Mouse (Mus musculus) forebrain, embryonic 12.5 days (tissue): ENCODE results near the gene Ror1. TPM values are rescaled to one million over a fixed set of nuclear protein-coding genes. Genes with fewer than 3 reads are reported as not detected.

ENCODE experiments used
- ATAC-seq: fragments of 200-750 bp; cut with Nextera tagmentation; 2 replicates; pipeline ENCODE4 v1.8.0; 2017; ENCODE audit warnings: moderate TSS enrichment; ENCODE audit not compliant: low FRiP score
- H3K27ac ChIP-seq: fragments of 300-500 bp; sonication (generic); 2 replicates; pipeline ENCODE4 v1.5.1; 2016; ENCODE audit warnings: mild to moderate bottlenecking
- H3K27me3 ChIP-seq: fragments of 300-500 bp; sonication (generic); 2 replicates; pipeline ENCODE4 v1.6.1; 2016; ENCODE audit warnings: mild to moderate bottlenecking
- H3K36me3 ChIP-seq: fragments of 300-500 bp; sonication (generic); replicated peaks from 2 replicates; pipeline ENCODE4 v1.6.1; 2016; ENCODE audit warnings: mild to moderate bottlenecking
- H3K4me1 ChIP-seq: fragments of 300-500 bp; sonication (generic); 2 replicates; pipeline ENCODE4 v1.6.1; 2016
- H3K4me2 ChIP-seq: fragments of 300-500 bp; sonication (generic); 2 replicates; pipeline ENCODE4 v1.6.1; 2016; ENCODE audit warnings: mild to moderate bottlenecking, moderate library complexity
- H3K4me3 ChIP-seq: fragments of 300-500 bp; sonication (generic); replicated peaks from 2 replicates; pipeline ENCODE4 v1.5.1; 2016; ENCODE audit warnings: mild to moderate bottlenecking
- H3K9ac ChIP-seq: fragments of 300-500 bp; sonication (generic); 2 replicates; pipeline ENCODE4 v1.6.1; 2016; ENCODE audit warnings: mild to moderate bottlenecking
- H3K9me3 ChIP-seq: fragments of 300-500 bp; sonication (generic); 2 replicates; pipeline ENCODE4 v1.6.1; 2016
- WGBS: fragments of 180-500 bp; shearing (Covaris S2); methylation state at CpG from one replicate; pipeline ENCODE4 v1.1.7; 2016; 5-methylcytosine and 5-hydroxymethylcytosine counted together
- polyA plus RNA-seq: library from polyadenylated mRNA; unstranded; fragments of >200 nt; fragmentation: Nextera tagmentation; extraction: Ambion mirVana; gene quantifications from 2 replicates; pipeline ENCODE4 v1.2.1, GENCODE M21; 2016

Ror1 gene
- polyA plus RNA-seq, 1 experiment from 2014 or later = 4.6 TPM

DNA sequence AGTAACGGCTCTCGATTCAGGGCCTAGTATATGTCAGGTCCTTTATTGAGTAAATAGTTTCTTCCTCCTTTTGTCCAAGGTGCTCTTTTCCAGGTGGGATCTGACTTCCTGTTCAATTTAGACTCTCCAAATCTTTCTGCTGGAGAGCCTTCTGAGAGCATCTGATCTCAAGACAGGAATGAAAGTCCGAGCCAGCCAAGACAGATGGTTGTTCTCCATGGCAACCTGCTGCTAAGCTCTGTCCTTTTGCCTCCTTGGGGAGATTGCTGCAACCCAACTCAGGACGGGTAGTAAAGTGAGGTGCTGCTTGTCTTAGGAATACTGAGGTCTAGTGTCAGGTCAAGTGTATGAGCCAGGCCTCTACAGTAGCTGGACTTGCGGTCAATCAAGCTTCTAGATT, 25.0 kb downstream of the Ror1 start:
- H3K36me3 ChIP-seq = no peaks in the 10 kb centered on the region
- WGBS = 92% methylated on average over 5 of the region's 5 CpGs
- ATAC-seq = no peak
- H3K4me1 ChIP-seq = no peaks in the 10 kb centered on the region
- no peaks in the 10 kb centered on the region for H3K9me3 ChIP-seq
- no peak overlapping the region for H3K4me3 ChIP-seq
- no peak overlapping the region for H3K4me2 ChIP-seq
- H3K9ac ChIP-seq = no peak overlapping the region
- H3K27ac ChIP-seq = no peak overlapping the region
- H3K27me3 ChIP-seq = no peaks in the 10 kb centered on the region

DNA sequence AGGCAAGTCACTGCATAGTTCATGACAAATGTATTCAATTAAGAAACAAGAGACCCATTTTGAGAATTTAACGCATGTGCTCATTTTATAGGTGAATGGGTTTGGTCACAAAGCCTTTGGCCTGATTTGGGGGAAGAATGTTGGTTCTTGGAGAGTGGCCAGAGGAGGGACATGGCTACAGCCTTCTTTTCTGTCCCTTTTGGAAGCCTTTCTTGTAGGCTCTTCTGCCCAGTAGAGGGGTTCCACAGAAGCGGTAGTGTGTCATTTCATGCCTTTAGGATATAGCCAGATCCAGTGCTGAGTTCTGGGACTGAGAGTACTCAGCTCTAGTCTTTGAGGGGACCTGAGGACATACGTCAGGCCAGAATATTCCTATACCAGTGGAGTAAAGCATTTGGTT, 26.8 kb downstream of the Ror1 start:
- Histone ChIP-seq H3K27me3 (no peaks in the 10 kb centered on the region), H3K4me2 (no peak overlapping the region), H3K9ac (no peak overlapping the region), H3K9me3 (no peaks in the 10 kb centered on the region), H3K4me3 (no peak overlapping the region), H3K4me1 (no peaks in the 10 kb centered on the region), H3K36me3 (no peaks in the 10 kb centered on the region), H3K27ac (no peak overlapping the region)
- WGBS = 91% methylated on average over 3 of the region's 3 CpGs
- ATAC-seq = no peak

DNA sequence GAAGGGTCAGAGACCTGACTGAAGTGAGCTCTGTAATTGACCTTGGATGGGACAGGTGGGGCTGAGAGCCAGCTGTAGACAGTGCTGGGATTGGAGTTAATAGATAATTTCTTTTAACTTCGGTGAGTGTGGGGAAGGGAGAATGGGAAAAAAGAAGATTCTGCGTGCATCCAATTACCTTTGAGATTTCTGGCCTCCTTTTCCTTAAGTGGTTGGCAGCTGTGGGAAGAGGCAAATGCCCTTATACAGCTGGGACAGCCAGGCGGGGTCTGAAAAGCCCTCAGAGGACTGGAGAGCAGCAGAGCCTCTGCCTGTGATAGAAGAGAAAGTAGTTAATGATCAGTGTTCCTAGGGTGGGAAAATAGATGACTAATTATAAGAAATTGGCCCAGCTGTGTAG, 27.9 kb downstream of the Ror1 start:
- H3K9me3 ChIP-seq = no peaks in the 10 kb centered on the region
- no peak overlapping the region for H3K4me2 ChIP-seq
- H3K4me3 ChIP-seq = no peak overlapping the region
- H3K9ac ChIP-seq = no peak overlapping the region
- WGBS = 71% methylated on average over 3 of the region's 3 CpGs
- H3K27me3 ChIP-seq = no peaks in the 10 kb centered on the region
- H3K4me1 ChIP-seq = no peaks in the 10 kb centered on the region
- no peak for ATAC-seq
- no peaks in the 10 kb centered on the region for H3K36me3 ChIP-seq
- no peak overlapping the region for H3K27ac ChIP-seq

DNA sequence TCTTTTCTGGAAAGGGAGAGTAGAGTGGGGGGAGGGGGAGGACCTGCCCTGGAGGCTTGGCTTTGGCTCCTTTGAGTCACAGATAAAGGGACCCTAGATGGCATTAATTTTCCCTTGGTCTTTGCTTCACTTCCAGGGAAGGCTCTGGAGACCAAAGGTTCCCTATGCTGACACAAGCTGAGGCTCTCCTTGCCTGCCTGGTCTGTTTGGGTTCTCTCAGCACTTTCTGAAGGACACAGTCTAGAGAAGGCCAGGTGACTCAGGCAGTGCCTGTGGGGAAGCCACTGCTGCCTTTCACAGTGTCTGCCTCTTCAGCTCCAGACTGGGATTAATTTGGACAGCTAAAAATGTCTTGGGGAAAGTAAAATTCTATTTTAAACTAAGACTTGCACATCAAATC, 28.5 kb downstream of the Ror1 start:
- H3K4me1 ChIP-seq = no peaks in the 10 kb centered on the region
- no peak overlapping the region for H3K27ac ChIP-seq
- no peak for ATAC-seq

DNA sequence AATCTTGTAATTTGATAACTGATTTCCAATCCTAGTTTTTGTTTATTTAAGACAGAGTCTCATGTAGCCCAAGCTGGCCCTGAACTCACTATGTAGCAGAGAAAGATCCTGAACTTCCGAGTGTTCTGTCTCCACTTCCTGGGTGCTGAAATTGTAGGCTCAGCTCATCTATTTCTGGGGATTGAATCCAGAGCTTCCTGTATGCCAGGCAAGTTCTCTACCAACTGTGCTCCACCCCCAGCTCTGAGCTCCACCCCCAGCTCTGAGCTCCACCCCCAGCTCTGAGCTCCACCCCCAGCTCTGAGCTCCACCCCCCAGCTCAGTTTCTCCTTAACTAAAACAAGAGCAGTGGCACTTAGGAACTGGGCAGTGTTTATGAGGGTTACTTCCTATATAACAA, 29.3 kb downstream of the Ror1 start:
- Histone ChIP-seq H3K27ac (no peak overlapping the region), H3K4me3 (no peak overlapping the region), H3K36me3 (no peaks in the 10 kb centered on the region), H3K9me3 (no peaks in the 10 kb centered on the region), H3K4me2 (no peak overlapping the region), H3K27me3 (no peaks in the 10 kb centered on the region), H3K4me1 (no peaks in the 10 kb centered on the region), H3K9ac (no peak overlapping the region)
- ATAC-seq = no peak
- WGBS = 93% methylated on average over 1 of the region's 1 CpGs

More for the DNA sequence above, 28.5 kb downstream of the Ror1 start:
- Histone ChIP-seq H3K4me3 (no peak overlapping the region), H3K27me3 (no peaks in the 10 kb centered on the region), H3K36me3 (no peaks in the 10 kb centered on the region), H3K4me2 (no peak overlapping the region), H3K9me3 (no peaks in the 10 kb centered on the region), H3K9ac (no peak overlapping the region)

DNA sequence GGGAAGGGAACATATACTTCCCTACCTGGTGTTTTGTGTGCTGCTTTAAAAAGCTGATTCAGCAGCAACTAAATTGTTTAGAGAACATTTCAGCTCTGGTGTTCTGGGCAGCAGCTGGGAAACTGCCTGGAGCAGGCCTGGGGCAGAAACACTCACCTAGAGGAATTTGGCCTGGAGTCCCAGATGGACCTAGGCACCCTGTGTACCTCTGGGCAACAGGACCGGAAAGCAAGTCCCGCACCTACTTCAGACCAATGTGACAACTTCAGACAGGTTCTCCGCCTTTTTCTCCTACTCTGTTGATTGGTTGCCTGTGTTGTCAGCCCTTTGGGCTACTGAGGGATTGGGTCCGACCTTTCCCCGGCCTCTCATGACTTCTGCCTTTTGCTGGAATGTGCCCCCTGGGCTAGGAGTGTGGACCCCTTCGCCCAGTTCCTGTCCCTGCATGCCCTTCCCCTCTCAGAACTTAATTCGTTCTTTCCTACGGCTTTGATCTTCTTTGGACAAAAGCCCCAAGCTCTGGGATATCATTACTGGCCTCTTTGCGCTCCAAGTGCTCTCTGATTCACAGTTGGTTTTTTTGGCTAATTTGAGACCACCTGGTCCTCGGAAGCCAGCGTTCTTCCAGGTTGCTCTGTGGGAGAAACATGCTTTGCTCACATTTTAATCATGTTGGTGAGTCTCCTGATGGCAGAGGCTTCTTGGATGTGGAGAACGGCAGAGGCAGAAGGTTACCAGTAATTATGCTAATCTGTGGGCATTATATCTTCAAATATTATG, 31.1 kb downstream of the Ror1 start:
- H3K4me1 ChIP-seq = no peaks in the 10 kb centered on the region
- no peak overlapping the region for H3K4me3 ChIP-seq
- H3K36me3 ChIP-seq = no peaks in the 10 kb centered on the region
- H3K9ac ChIP-seq = no peak overlapping the region
- WGBS = 43% methylated on average over 12 of the region's 12 CpGs
- no peak overlapping the region for H3K4me2 ChIP-seq
- H3K27me3 ChIP-seq = 0 out of 2 replicates have a peak, but pooled peaks cover 3% of the 10 kb centered on the region
- no peak for ATAC-seq
- no peaks in the 10 kb centered on the region for H3K9me3 ChIP-seq
- H3K27ac ChIP-seq = no peak overlapping the region

DNA sequence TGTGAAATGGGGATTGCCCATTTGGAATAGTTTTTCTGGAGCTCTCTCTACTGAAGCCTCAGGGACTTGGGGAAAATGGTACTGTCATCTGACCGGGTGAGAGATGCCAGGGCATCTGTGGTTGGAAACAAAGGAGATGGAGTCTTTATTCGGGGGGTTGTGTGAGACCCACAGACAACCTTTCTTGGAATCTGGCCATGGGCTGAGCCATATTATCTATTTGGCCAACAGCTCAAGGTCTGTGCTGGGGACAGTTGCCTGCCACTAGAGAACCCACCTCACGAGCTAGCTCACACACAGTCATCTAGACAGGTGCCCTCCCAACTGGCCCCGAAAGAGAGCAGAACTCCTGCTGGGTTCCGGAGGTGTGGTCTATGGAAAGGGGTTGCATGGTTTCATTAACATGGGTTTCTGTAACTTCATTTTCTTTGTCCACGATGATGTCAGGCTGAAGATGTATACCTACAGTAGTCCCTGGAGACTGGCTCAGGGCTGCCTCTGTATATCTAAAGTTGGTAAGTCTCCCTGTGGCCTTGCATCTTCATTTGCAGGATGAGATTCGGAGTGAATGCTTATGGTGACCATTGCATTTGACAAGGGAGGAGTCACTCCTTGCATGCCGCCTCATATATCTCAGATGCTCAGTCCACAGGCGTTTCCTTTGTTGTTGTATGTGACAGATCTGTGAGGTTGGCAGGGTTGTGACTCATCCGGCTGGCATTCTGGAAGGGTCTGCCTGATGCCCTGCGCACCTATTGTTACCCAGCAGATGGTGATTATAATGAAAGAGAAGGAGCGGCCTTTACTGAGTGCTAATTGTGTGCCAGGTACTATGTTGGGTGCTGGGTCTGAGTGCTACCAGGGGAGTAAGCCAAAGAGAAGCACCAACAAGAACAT, 32.7 kb downstream of the Ror1 start:
- H3K9me3 ChIP-seq = no peaks in the 10 kb centered on the region
- H3K27ac ChIP-seq = no peak overlapping the region
- ATAC-seq = no peak
- 91% methylated on average over 12 of the region's 12 CpGs for WGBS
- H3K4me2 ChIP-seq = no peak overlapping the region
- H3K4me1 ChIP-seq = no peaks in the 10 kb centered on the region
- H3K9ac ChIP-seq = no peak overlapping the region
- 0 out of 2 replicates have a peak, but pooled peaks cover 3% of the 10 kb centered on the region for H3K27me3 ChIP-seq
- H3K36me3 ChIP-seq = no peaks in the 10 kb centered on the region
- no peak overlapping the region for H3K4me3 ChIP-seq

DNA sequence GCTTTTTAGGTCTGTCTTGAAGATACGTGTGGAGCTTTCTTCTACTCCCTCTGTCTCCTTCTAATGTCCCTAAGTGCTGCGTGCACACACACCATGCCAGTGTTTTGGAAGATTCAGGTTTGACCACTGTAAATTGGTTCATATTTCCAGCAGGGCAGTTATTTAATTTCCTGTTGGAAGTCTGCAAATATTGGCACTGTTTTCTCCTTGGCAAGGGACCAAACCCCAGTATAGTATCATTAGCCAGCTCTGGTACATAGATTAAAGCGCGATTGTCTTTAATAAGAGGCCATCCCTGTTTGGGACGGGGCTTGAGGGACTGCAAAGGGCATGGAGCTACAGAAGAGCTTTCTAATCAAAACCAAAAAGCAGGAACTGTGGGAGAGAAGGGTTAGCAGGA, 33.6 kb downstream of the Ror1 start:
- H3K4me2 ChIP-seq = no peak overlapping the region
- H3K9me3 ChIP-seq = no peaks in the 10 kb centered on the region
- 78% methylated on average over 5 of the region's 5 CpGs for WGBS
- no peaks in the 10 kb centered on the region for H3K4me1 ChIP-seq
- H3K36me3 ChIP-seq = no peaks in the 10 kb centered on the region
- H3K27me3 ChIP-seq = 0 out of 2 replicates have a peak, but pooled peaks cover 3% of the 10 kb centered on the region
- no peak overlapping the region for H3K27ac ChIP-seq
- ATAC-seq = no peak
- H3K9ac ChIP-seq = no peak overlapping the region
- H3K4me3 ChIP-seq = no peak overlapping the region

DNA sequence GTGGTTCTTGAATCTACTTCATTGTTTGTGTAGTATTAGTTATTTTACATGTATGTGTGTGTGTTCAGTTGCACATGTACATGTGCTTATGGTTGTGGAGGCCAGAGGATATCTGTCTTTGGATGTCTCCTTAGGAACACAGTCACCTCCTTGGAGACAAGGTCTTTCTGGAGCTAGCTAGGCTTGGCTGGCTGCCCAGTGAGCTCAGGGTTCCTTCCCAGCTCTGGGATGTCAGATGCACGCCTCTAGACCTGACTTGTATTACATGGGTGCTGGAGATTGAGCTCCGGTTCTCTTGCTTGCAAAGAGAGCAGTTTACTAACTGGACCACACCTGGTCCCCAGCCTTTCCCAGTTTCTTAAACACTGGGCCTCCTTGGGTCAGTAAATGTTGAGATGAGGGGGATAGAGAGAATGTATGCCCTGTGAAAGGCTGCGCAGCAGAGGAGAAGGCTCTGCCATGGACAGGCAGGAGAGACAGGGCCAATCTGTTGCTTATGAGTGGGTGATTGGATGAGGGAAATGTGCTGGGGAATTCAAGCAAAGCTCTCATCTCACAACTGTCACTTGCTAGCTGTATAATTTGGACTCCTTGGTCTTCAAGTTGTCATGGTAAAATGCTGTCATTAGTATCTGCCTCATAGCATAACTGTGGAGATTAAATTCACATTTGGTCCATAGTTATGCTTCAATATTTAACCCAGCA, 35.3 kb downstream of the Ror1 start:
- 0 out of 2 replicates have a peak, but pooled peaks cover 3% of the 10 kb centered on the region for H3K27me3 ChIP-seq
- WGBS = 83% methylated on average over 3 of the region's 3 CpGs
- no peaks in the 10 kb centered on the region for H3K36me3 ChIP-seq
- no peak overlapping the region for H3K27ac ChIP-seq
- H3K9me3 ChIP-seq = no peaks in the 10 kb centered on the region
- no peaks in the 10 kb centered on the region for H3K4me1 ChIP-seq
- H3K4me2 ChIP-seq = no peak overlapping the region
- H3K9ac ChIP-seq = no peak overlapping the region
- H3K4me3 ChIP-seq = no peak overlapping the region
- no peak for ATAC-seq

DNA sequence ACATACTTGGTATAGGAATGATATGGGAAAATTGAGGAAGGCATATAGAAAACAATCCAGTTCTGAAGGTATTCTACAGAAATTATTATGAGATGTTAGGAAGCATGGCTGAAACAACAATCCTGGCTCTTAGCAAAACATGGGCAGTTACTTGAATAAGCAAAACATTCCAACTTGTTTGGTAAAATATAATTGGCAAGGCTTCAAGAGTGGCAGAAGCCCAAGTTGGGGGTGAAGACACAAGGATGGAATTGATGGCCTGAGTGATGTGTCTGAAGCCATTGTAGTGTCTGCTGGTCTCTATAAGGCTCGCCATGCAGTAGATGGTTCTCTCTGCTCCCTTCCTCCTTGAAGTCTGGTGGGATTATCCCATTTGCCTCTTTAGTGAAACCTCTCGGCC, 35.9 kb downstream of the Ror1 start:
- H3K36me3 ChIP-seq = no peaks in the 10 kb centered on the region
- H3K9ac ChIP-seq = no peak overlapping the region
- no peak overlapping the region for H3K4me3 ChIP-seq
- H3K4me1 ChIP-seq = no peaks in the 10 kb centered on the region
- ATAC-seq = no peak
- H3K4me2 ChIP-seq = no peak overlapping the region
- 0 out of 2 replicates have a peak, but pooled peaks cover 3% of the 10 kb centered on the region for H3K27me3 ChIP-seq
- WGBS = 91% methylated on average over 2 of the region's 2 CpGs
- H3K9me3 ChIP-seq = no peaks in the 10 kb centered on the region
- no peak overlapping the region for H3K27ac ChIP-seq

DNA sequence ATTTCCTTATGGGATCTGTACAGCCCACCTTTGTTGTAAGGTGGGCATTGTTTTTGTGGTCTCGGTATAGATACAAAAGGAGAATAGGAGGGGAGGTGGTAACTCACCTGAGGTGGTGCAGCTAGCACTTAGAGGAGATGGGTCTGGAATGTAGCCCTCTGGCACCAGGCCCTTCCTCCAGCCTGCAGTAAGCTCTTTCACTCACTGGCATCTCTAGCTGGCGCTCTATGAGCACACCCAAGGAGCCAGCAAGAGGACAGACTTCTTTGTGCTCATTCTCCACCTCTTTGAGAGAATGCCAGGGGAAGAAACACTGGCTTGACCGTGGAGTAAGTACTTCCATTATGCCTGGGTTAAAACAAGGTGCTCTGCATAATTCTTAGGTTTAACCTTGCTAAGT, 36.7 kb downstream of the Ror1 start:
- H3K27ac ChIP-seq = no peak overlapping the region
- 82% methylated on average over 3 of the region's 3 CpGs for WGBS
- H3K27me3 ChIP-seq = 0 out of 2 replicates have a peak, but pooled peaks cover 3% of the 10 kb centered on the region
- H3K4me1 ChIP-seq = no peaks in the 10 kb centered on the region
- H3K36me3 ChIP-seq = no peaks in the 10 kb centered on the region
- no peak overlapping the region for H3K9ac ChIP-seq
- no peaks in the 10 kb centered on the region for H3K9me3 ChIP-seq
- ATAC-seq = no peak
- no peak overlapping the region for H3K4me3 ChIP-seq
- no peak overlapping the region for H3K4me2 ChIP-seq

DNA sequence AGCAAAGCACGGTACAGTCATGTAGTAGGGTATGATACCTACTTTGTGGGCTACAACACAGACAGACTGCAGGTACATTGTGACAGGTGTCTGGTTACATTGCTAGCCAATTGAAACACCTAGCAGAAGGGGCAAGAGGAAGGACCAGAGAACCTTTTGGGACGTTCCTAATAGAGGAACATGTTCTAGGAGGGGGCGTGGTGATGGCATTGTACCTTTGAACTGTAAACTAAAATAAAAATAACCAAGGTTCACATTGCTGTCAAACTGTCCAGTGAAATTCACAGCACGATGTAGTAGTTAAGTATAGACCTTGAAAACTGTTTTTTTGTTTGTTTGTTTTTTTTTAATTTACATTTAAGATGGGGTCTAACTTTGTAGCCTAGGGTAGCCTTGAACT, 40.5 kb downstream of the Ror1 start:
- Histone ChIP-seq H3K4me3 (no peak overlapping the region), H3K27ac (no peak overlapping the region), H3K27me3 (no peaks in the 10 kb centered on the region), H3K9ac (no peak overlapping the region), H3K9me3 (no peaks in the 10 kb centered on the region), H3K4me2 (no peak overlapping the region), H3K4me1 (no peaks in the 10 kb centered on the region), H3K36me3 (no peaks in the 10 kb centered on the region)
- 81% methylated on average over 4 of the region's 4 CpGs for WGBS
- no peak for ATAC-seq
